In the genomic region with DNA sequence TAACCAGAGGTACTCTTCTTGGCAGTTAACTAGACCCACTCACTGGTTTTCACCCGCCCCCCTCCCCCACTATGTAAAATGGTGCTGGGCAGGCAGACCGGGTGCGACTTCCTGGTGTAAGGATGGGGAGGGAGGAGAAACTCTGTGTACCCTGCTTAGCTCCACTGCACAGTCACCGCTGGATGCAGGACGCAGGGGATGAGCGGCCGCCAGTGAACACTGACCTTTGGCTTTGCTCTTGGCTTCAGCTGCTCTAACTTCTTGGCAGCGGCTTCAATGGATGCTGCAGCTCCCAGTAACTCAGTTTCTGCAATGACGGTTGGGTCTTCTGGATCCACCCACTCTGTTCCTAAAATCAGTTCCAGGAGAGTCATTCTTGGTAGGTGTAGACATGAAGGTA, we compare ENCODE assay signal across 10 mouse cellular contexts.
DNase-seq lines count a peak whose midpoint lies in the region; ATAC-seq and TF ChIP-seq lines count a peak whose summit lies in the region.
"Had no signal": no experiment of that assay in that cellular context is flagged by ENCODE, and none has a peak within 500 bp of the region (broad histone marks: within the 10 kb centered on the region; RNA-seq: fewer than 3 reads in every experiment).

No protein-coding gene starts in this region.

- no peaks in the 10 kb centered on the region for H3K27me3 ChIP-seq in kidney, embryonic 15.5 days
- H3K27me3 ChIP-seq in intestine, postnatal 0 days (replicated peaks; ENCODE audit: control insufficient read depth, insufficient read depth, low read length) = no peaks in the 10 kb centered on the region
- H3K27me3 ChIP-seq: neural tube, embryonic 13.5 days had no signal

- no peak for ATAC-seq in kidney, embryonic 15.5 days (replicated peaks; ENCODE audit: low FRiP score)
- no peak for ATAC-seq in intestine, postnatal 0 days

- H3K9me3 ChIP-seq in kidney, embryonic 15.5 days (replicated peaks) = peaks cover 3% of the 10 kb centered on the region; the same call in 1 of the 2 replicates
- H3K9me3 ChIP-seq in intestine, postnatal 0 days (ENCODE audit: control insufficient read depth) = no peaks in the 10 kb centered on the region
- H3K9me3 ChIP-seq: neural tube, embryonic 13.5 days had no signal

- no peak overlapping the region for H3K4me3 ChIP-seq in kidney, embryonic 15.5 days (replicated peaks)
- H3K4me3 ChIP-seq in intestine, postnatal 0 days (ENCODE audit: low read depth, low read length) = no peak overlapping the region
- H3K4me3 ChIP-seq: neural tube, embryonic 13.5 days had no signal

- H3K4me2 ChIP-seq in kidney, embryonic 15.5 days = no peak overlapping the region
- no peak overlapping the region for H3K4me2 ChIP-seq in intestine, postnatal 0 days (replicated peaks; ENCODE audit: low read depth)
- H3K4me2 ChIP-seq: neural tube, embryonic 13.5 days had no signal

- H3K9ac ChIP-seq in kidney, embryonic 15.5 days = no peak overlapping the region
- H3K9ac ChIP-seq in intestine, postnatal 0 days (ENCODE audit: low read depth, low read length) = no peak overlapping the region
- H3K9ac ChIP-seq: neural tube, embryonic 13.5 days had no signal

- peaks cover 7% of the 10 kb centered on the region; the same call in 1 of the 2 replicates for H3K36me3 ChIP-seq in kidney, embryonic 15.5 days
- H3K36me3 ChIP-seq in intestine, postnatal 0 days (ENCODE audit: control insufficient read depth, insufficient read depth) = no peaks in the 10 kb centered on the region

- DNase-seq in kidney, adult 11 months = peak; percentile 75
- peak; percentile 80 for DNase-seq in gastrocnemius, postnatal 25 days
- DNase-seq in kidney, postnatal 10 days = peak; percentile 86
- peak; percentile 35 for DNase-seq in ovary, postnatal 14 days (ENCODE audit: low spot score)
- DNase-seq in thymus, postnatal 4 days = no peak
- no peak for DNase-seq in spleen, postnatal 4 days (ENCODE audit: low spot score in 2 of 2)
- DNase-seq: B cell, adult 2 months had no signal

- no peak overlapping the region for H3K27ac ChIP-seq in kidney, embryonic 15.5 days
- no peak overlapping the region for H3K27ac ChIP-seq in intestine, postnatal 0 days (ENCODE audit: low read depth, low read length)
- H3K27ac ChIP-seq: neural tube, embryonic 13.5 days had no signal

- TF ChIP-seq CTCF in intestine, postnatal 0 days (IDR thresholded peaks at IDR 0.05; ENCODE audit: low read depth) = no peak

- 60% methylated on average over 9 of the region's 9 CpGs for WGBS in kidney, embryonic 15.5 days
- WGBS in intestine, postnatal 0 days = 80% methylated on average over 9 of the region's 9 CpGs

- peaks cover 12% of the 10 kb centered on the region for H3K4me1 ChIP-seq in kidney, embryonic 15.5 days
- H3K4me1 ChIP-seq in intestine, postnatal 0 days (replicated peaks; ENCODE audit: control insufficient read depth, insufficient read depth, low read length) = peaks cover 7% of the 10 kb centered on the region; the same call in 1 of the 2 replicates
- H3K4me1 ChIP-seq: neural tube, embryonic 13.5 days had no signal

Comparison
In these comparisons a context has a peak if more than half of its experiments do, and no peak if none do; other contexts are left out.
1. DNase-seq: peak in kidney, adult 11 months (single experiment), gastrocnemius, postnatal 25 days (single experiment), kidney, postnatal 10 days (single experiment) and ovary, postnatal 14 days (single experiment); none in thymus, postnatal 4 days (single experiment) and spleen, postnatal 4 days (0 of 2).